ENCODE assay signal across 9 mouse cellular contexts in the genomic region with DNA sequence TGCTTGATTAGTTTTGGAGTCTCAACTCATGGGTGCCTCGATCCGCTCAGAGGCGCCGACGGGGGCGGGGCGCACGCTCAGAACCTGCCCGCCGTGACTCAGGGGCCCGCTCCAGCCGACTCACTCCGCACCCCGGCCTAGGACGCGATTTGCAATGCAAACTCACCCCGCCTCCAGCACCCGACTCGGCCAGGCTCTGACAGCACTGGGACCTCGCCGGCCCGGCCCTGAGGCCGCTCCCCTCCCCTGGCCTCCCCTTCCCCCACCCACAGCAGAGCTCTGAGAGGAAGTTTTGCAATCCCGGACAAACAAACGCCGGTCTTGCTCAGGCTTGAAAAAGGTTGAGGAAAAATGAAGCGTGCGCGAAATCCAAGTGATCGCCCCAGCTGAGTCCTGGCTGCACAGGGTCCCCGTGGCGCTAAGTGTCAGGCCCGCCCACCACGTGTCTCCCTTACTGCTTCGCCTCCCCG. TPM values are rescaled to one million over a fixed set of nuclear protein-coding genes. Genes with fewer than 3 reads are reported as not detected.
DNase-seq lines count a peak whose midpoint lies in the region; ATAC-seq and TF ChIP-seq lines count a peak whose summit lies in the region.
"Had no signal": no experiment of that assay in that cellular context is flagged by ENCODE, and none has a peak within 500 bp of the region (broad histone marks: within the 10 kb centered on the region; RNA-seq: fewer than 3 reads in every experiment).

No protein-coding gene starts in this region.

- TF ChIP-seq CTCF in thymus, adult 2 months (IDR thresholded peaks at IDR 0.05; ENCODE audit: borderline replicate concordance, control insufficient read depth, extremely low read depth, insufficient read depth, low read length, poor library complexity): no peak

- no peak for DNase-seq in thymus, adult 2 months
- no peak for DNase-seq in thymus, adult 18-20 months
- DNase-seq in embryonic facial prominence, embryonic 11.5 days (ENCODE audit: low spot score): peak; percentile 30
- peak; percentile 64 for DNase-seq in liver, embryonic 11.5 days (ENCODE audit: low spot score)
- no peak for DNase-seq in neural tube, embryonic 11.5 days (ENCODE audit: low spot score)
- DNase-seq in cerebellum, adult 8-10 months: no peak
- DNase-seq in left cerebral cortex, adult 9 months (ENCODE audit: low spot score in 2 of 2): no peak

- H3K9me3 ChIP-seq in embryonic facial prominence, embryonic 11.5 days (replicated peaks; ENCODE audit: control insufficient read depth, low read length): no peaks in the 10 kb centered on the region
- no peaks in the 10 kb centered on the region for H3K9me3 ChIP-seq in liver, embryonic 11.5 days (ENCODE audit: control insufficient read depth, low read length)
- no peaks in the 10 kb centered on the region for H3K9me3 ChIP-seq in neural tube, embryonic 11.5 days (ENCODE audit: control insufficient read depth, low read length)

- H3K36me3 ChIP-seq in thymus, adult 2 months (ENCODE audit: control insufficient read depth, insufficient read depth, low read length): no peaks in the 10 kb centered on the region
- no peaks in the 10 kb centered on the region for H3K36me3 ChIP-seq in embryonic facial prominence, embryonic 11.5 days (replicated peaks; ENCODE audit: control insufficient read depth, insufficient read depth, low read depth, low read length)
- no peaks in the 10 kb centered on the region for H3K36me3 ChIP-seq in liver, embryonic 11.5 days (ENCODE audit: control insufficient read depth, insufficient read depth, low read length)
- no peaks in the 10 kb centered on the region for H3K36me3 ChIP-seq in neural tube, embryonic 11.5 days (ENCODE audit: control insufficient read depth, insufficient read depth, low read length)

- WGBS in thymus, adult 2 months: 3% methylated on average over 36 of the region's 36 CpGs
- under 1% methylated on average over 36 of the region's 36 CpGs for WGBS in embryonic facial prominence, embryonic 11.5 days
- WGBS in liver, embryonic 11.5 days: 1% methylated on average over 36 of the region's 36 CpGs
- WGBS in neural tube, embryonic 11.5 days: under 1% methylated on average over 35 of the region's 36 CpGs

- 0 out of 2 replicates have a peak, but pooled peaks have one; percentile 45 for ATAC-seq in embryonic facial prominence, embryonic 11.5 days (replicated peaks; ENCODE audit: insufficient number of reproducible peaks, low FRiP score, low TSS enrichment, low read depth)
- ATAC-seq in hematopoietic stem cell, adult 5-6 weeks (replicated peaks in 1 of 2; ENCODE audit: insufficient read depth in 1 of 2, low FRiP score in 2 of 2, low TSS enrichment in 1 of 2, low read depth in 1 of 2, poor library complexity in 2 of 2, severe bottlenecking in 2 of 2): peak; percentile 38 to 52; a peak in 2 of 4 replicates
- ATAC-seq in liver, embryonic 11.5 days (replicated peaks; ENCODE audit: low FRiP score): peak; percentile 66
- 0 out of 2 replicates have a peak, but pooled peaks have one; percentile 38 for ATAC-seq in neural tube, embryonic 11.5 days (ENCODE audit: insufficient read depth, low FRiP score, low TSS enrichment)

- H3K4me1 ChIP-seq in thymus, adult 2 months (replicated peaks; ENCODE audit: control insufficient read depth, insufficient read depth, low read length): no peaks in the 10 kb centered on the region
- H3K4me1 ChIP-seq in embryonic facial prominence, embryonic 11.5 days (ENCODE audit: control insufficient read depth, insufficient read depth, low read length): peaks cover 7% of the 10 kb centered on the region
- H3K4me1 ChIP-seq in liver, embryonic 11.5 days (replicated peaks; ENCODE audit: control insufficient read depth, insufficient read depth, low read length): peaks cover 12% of the 10 kb centered on the region
- peaks cover 12% of the 10 kb centered on the region; the same call in 1 of the 2 replicates for H3K4me1 ChIP-seq in neural tube, embryonic 11.5 days (ENCODE audit: control insufficient read depth, insufficient read depth, low read length)

- 0 out of 2 replicates have a peak overlapping the region, but pooled peaks have one; percentile 2 for H3K4me3 ChIP-seq in thymus, adult 2 months (ENCODE audit: control insufficient read depth, insufficient read depth, low read length)
- peak overlapping the region; percentile 38 for H3K4me3 ChIP-seq in embryonic facial prominence, embryonic 11.5 days (ENCODE audit: low read depth, low read length)
- H3K4me3 ChIP-seq in liver, embryonic 11.5 days (ENCODE audit: low read depth, low read length): peak overlapping the region; percentile 51
- H3K4me3 ChIP-seq in neural tube, embryonic 11.5 days (ENCODE audit: low read depth, low read length): peak overlapping the region; percentile 40

- peak overlapping the region; percentile 23 for H3K9ac ChIP-seq in embryonic facial prominence, embryonic 11.5 days (replicated peaks; ENCODE audit: low read length)
- no peak overlapping the region for H3K9ac ChIP-seq in liver, embryonic 11.5 days (ENCODE audit: low read depth, low read length)
- H3K9ac ChIP-seq in neural tube, embryonic 11.5 days (ENCODE audit: low read length): peak overlapping the region; percentile 29

- H3K27ac ChIP-seq in thymus, adult 2 months (ENCODE audit: control insufficient read depth, insufficient read depth, low read length): no peak overlapping the region
- no peak overlapping the region for H3K27ac ChIP-seq in embryonic facial prominence, embryonic 11.5 days (replicated peaks; ENCODE audit: low read depth, low read length)
- peak overlapping the region; percentile 60 for H3K27ac ChIP-seq in liver, embryonic 11.5 days (ENCODE audit: low read depth, low read length)
- no peak overlapping the region for H3K27ac ChIP-seq in neural tube, embryonic 11.5 days (ENCODE audit: low read depth, low read length)

- H3K4me2 ChIP-seq in embryonic facial prominence, embryonic 11.5 days (ENCODE audit: low read depth, low read length): peak overlapping the region; percentile 86
- peak overlapping the region; percentile 73 for H3K4me2 ChIP-seq in liver, embryonic 11.5 days
- peak overlapping the region; percentile 86 for H3K4me2 ChIP-seq in neural tube, embryonic 11.5 days (ENCODE audit: low read depth)

- peaks cover 7% of the 10 kb centered on the region; the same call in 1 of the 2 replicates for H3K27me3 ChIP-seq in thymus, adult 2 months (ENCODE audit: control insufficient read depth, insufficient read depth, low read length)
- peaks cover 51% of the 10 kb centered on the region for H3K27me3 ChIP-seq in embryonic facial prominence, embryonic 11.5 days (ENCODE audit: control insufficient read depth, insufficient read depth, low read length)
- H3K27me3 ChIP-seq in liver, embryonic 11.5 days (replicated peaks; ENCODE audit: control insufficient read depth, insufficient read depth, low read length): peaks cover 84% of the 10 kb centered on the region
- peaks cover 49% of the 10 kb centered on the region for H3K27me3 ChIP-seq in neural tube, embryonic 11.5 days (ENCODE audit: control insufficient read depth, insufficient read depth, low read length)

- TF ChIP-seq POLR2A in thymus, adult 2 months (IDR thresholded peaks at IDR 0.05; ENCODE audit: control insufficient read depth, extremely low read depth, insufficient read depth, low read length, poor library complexity): no peak

RNA-seq across cellular contexts. Expression of a gene that starts 1.6 kb away (rescaled TPM):
- 1.1 and 1.5 TPM in 2 replicates for polyA plus RNA-seq in thymus, adult 2 months (2012; rRNA removed)
- polyA plus RNA-seq in embryonic facial prominence, embryonic 11.5 days (2014; fragmentation: Nextera tagmentation; extraction: Ambion mirVana): 0.56 and 0.94 TPM in 2 replicates
- total RNA-seq in hematopoietic stem cell, adult 5-6 weeks (2017): not detected in 2 replicates
- polyA plus RNA-seq in liver, embryonic 11.5 days (2014; fragmentation: Nextera tagmentation; extraction: Ambion mirVana): 1.5 and 1.8 TPM in 2 replicates
- polyA plus RNA-seq in neural tube, embryonic 11.5 days (2014; fragmentation: Nextera tagmentation; extraction: Ambion mirVana): 0.31 and 0.66 TPM in 2 replicates
- total RNA-seq: left cerebral cortex, postnatal 25 days had no signal

RNA-seq across cellular contexts. Expression of a gene that starts 36.5 kb away (rescaled TPM):
- 0.55 and 0.59 TPM in 2 replicates for polyA plus RNA-seq in thymus, adult 2 months (2012; rRNA removed)
- polyA plus RNA-seq in embryonic facial prominence, embryonic 11.5 days (2014; fragmentation: Nextera tagmentation; extraction: Ambion mirVana): 2.8 and 4.7 TPM in 2 replicates
- not detected in 2 replicates for total RNA-seq in hematopoietic stem cell, adult 5-6 weeks (2017)
- 0.26 and 0.29 TPM in 2 replicates for polyA plus RNA-seq in liver, embryonic 11.5 days (2014; fragmentation: Nextera tagmentation; extraction: Ambion mirVana)
- 9.3 and 11.4 TPM in 2 replicates for polyA plus RNA-seq in neural tube, embryonic 11.5 days (2014; fragmentation: Nextera tagmentation; extraction: Ambion mirVana)

RNA-seq across cellular contexts. Expression of a gene that starts 37.4 kb away (rescaled TPM):
- 78.8 and 92.3 TPM in 2 replicates for polyA plus RNA-seq in thymus, adult 2 months (2012; rRNA removed)
- polyA plus RNA-seq in embryonic facial prominence, embryonic 11.5 days (2014; fragmentation: Nextera tagmentation; extraction: Ambion mirVana): 4.0 and 4.8 TPM in 2 replicates
- 102 and 164 TPM in 2 replicates for total RNA-seq in hematopoietic stem cell, adult 5-6 weeks (2017)
- 115 and 118 TPM in 2 replicates for polyA plus RNA-seq in liver, embryonic 11.5 days (2014; fragmentation: Nextera tagmentation; extraction: Ambion mirVana)
- 4.4 and 4.6 TPM in 2 replicates for polyA plus RNA-seq in neural tube, embryonic 11.5 days (2014; fragmentation: Nextera tagmentation; extraction: Ambion mirVana)

Comparison
In these comparisons a context has a peak if more than half of its experiments do, and no peak if none do; other contexts are left out.
1. DNase-seq: peak in embryonic facial prominence, embryonic 11.5 days (single experiment) and liver, embryonic 11.5 days (single experiment); none in thymus, adult 2 months (single experiment), thymus, adult 18-20 months (0 of 2), neural tube, embryonic 11.5 days (single experiment), cerebellum, adult 8-10 months (single experiment) and left cerebral cortex, adult 9 months (0 of 2).
2. RNA of a gene that starts 37.4 kb away (polyA plus RNA-seq): 115 to 118 TPM in liver, embryonic 11.5 days and 78.8 to 92.3 TPM in thymus, adult 2 months; 4.4 to 4.6 TPM in neural tube, embryonic 11.5 days and 4.0 to 4.8 TPM in embryonic facial prominence, embryonic 11.5 days; every median in the first group is over 10 times any median in the second.
3. Peak in every context shown above with its lines, with median percentiles within 50 percentile points of each other: H3K4me3 ChIP-seq, ATAC-seq and H3K4me2 ChIP-seq.